7 mouse cellular contexts compared by ENCODE assay signal in genomic region chr3:134629166-134630134, GRCm38 (mm10).
DNase-seq lines count a peak whose midpoint lies in the region; ATAC-seq and TF ChIP-seq lines count a peak whose summit lies in the region.

No protein-coding gene starts in this region.

- no peaks in the 10 kb centered on the region for H3K79me2 ChIP-seq in CH12.LX (replicated peaks; ENCODE audit: control insufficient read depth, extremely low read depth, insufficient read depth, poor library complexity, severe bottlenecking)

- no peaks in the 10 kb centered on the region for H3K27me3 ChIP-seq in CH12.LX (replicated peaks)
- H3K27me3 ChIP-seq in embryonic facial prominence, embryonic 13.5 days = no peaks in the 10 kb centered on the region
- H3K27me3 ChIP-seq in midbrain, embryonic 12.5 days = no peaks in the 10 kb centered on the region

- peak overlapping the region; percentile 60 for H3K9ac ChIP-seq in CH12.LX (ENCODE audit: insufficient read depth, low read depth)
- 0 out of 2 replicates have a peak overlapping the region, but pooled peaks have one; percentile 62 for H3K9ac ChIP-seq in embryonic facial prominence, embryonic 13.5 days
- no peak overlapping the region; the same call in 1 of the 2 replicates for H3K9ac ChIP-seq in midbrain, embryonic 12.5 days (replicated peaks)

- peak; percentile 24 to 93; a peak in 3 of 4 replicates for TF ChIP-seq CTCF in CH12.LX (conservative IDR thresholded peaks at IDR 0.05 in 1 of 2, IDR thresholded peaks at IDR 0.05 in 1 of 2; ENCODE audit: low read depth in 2 of 2, low read length in 2 of 2)

- ATAC-seq in embryonic facial prominence, embryonic 13.5 days (ENCODE audit: insufficient number of reproducible peaks, insufficient read depth, low FRiP score, low TSS enrichment, low read depth) = 0 out of 2 replicates have a peak, but pooled peaks have one; percentile 56
- peak; percentile 72 for ATAC-seq in midbrain, embryonic 12.5 days (ENCODE audit: low FRiP score, low read depth)

- DNase-seq in 3134 (ENCODE audit: extremely low read depth, insufficient read length, low spot score) (peak; percentile 40), CH12.LX (ENCODE audit: extremely low read depth) (peak; percentile 48)
- DNase-seq in heart, postnatal 4 days = peak; percentile 47
- peak; percentile 14 to 50 for DNase-seq in layer of hippocampus, postnatal 14 days (ENCODE audit: low spot score in 2 of 2)
- DNase-seq in yolk sac, embryonic 10.5 days (ENCODE audit: low spot score) = peak; percentile 26

- peak; percentile 100 for TF ChIP-seq RAD21 in CH12.LX (IDR thresholded peaks at IDR 0.05; ENCODE audit: low read depth, low read length)

- H3K36me3 ChIP-seq in CH12.LX (replicated peaks in 1 of 2; ENCODE audit: control insufficient read depth in 1 of 2, insufficient read depth in 1 of 2, low read length in 1 of 2) = no peaks in the 10 kb centered on the region
- H3K36me3 ChIP-seq in embryonic facial prominence, embryonic 13.5 days = no peaks in the 10 kb centered on the region
- H3K36me3 ChIP-seq in midbrain, embryonic 12.5 days = no peaks in the 10 kb centered on the region

- H3K4me1 ChIP-seq in CH12.LX (ENCODE audit: control insufficient read depth in 1 of 2, insufficient read depth in 2 of 2) = peaks cover 5 to 13% of the 10 kb centered on the region in 2 experiments
- 0 out of 2 replicates have a peak, but pooled peaks cover 5% of the 10 kb centered on the region for H3K4me1 ChIP-seq in embryonic facial prominence, embryonic 13.5 days
- peaks cover 7% of the 10 kb centered on the region; the same call in 1 of the 2 replicates for H3K4me1 ChIP-seq in midbrain, embryonic 12.5 days

- peak overlapping the region; percentile 75 for H3K4me2 ChIP-seq in CH12.LX (ENCODE audit: insufficient read depth, low read depth, poor library complexity, severe bottlenecking)
- peak overlapping the region; percentile 54 for H3K4me2 ChIP-seq in embryonic facial prominence, embryonic 13.5 days
- peak overlapping the region; percentile 38 for H3K4me2 ChIP-seq in midbrain, embryonic 12.5 days (replicated peaks)

- WGBS in embryonic facial prominence, embryonic 13.5 days = 26% methylated on average over 16 of the region's 16 CpGs
- WGBS in midbrain, embryonic 12.5 days = 36% methylated on average over 16 of the region's 16 CpGs

- TF ChIP-seq POLR2A in CH12.LX (IDR thresholded peaks at IDR 0.05; ENCODE audit: low read depth, low read length) = no peak

- no peaks in the 10 kb centered on the region for H3K9me3 ChIP-seq in CH12.LX (replicated peaks; ENCODE audit: low read length)
- no peaks in the 10 kb centered on the region for H3K9me3 ChIP-seq in embryonic facial prominence, embryonic 13.5 days
- no peaks in the 10 kb centered on the region for H3K9me3 ChIP-seq in midbrain, embryonic 12.5 days

- H3K27ac ChIP-seq in CH12.LX (ENCODE audit: insufficient read depth, low read depth) = no peak overlapping the region
- H3K27ac ChIP-seq in embryonic facial prominence, embryonic 13.5 days = no peak overlapping the region
- peak overlapping the region; percentile 49; the same call in 1 of the 2 replicates for H3K27ac ChIP-seq in midbrain, embryonic 12.5 days (replicated peaks)

- dilution Hi-C loops in CH12.LX (cut with MboI; ENCODE audit: extremely low pct_ligation_motif_present, extremely low pct_unique_long_range_greater_than_20kb, low sequenced_read_pairs) = no loop called here

- peak overlapping the region in 2 of 3 experiments; percentile 17 to 39 for H3K4me3 ChIP-seq in CH12.LX (replicated peaks in 1 of 3; ENCODE audit: low read depth in 2 of 3, low read length in 2 of 3, poor library complexity in 1 of 3)
- H3K4me3 ChIP-seq in embryonic facial prominence, embryonic 13.5 days = peak overlapping the region; percentile 37
- no peak overlapping the region for H3K4me3 ChIP-seq in midbrain, embryonic 12.5 days

- in situ Hi-C loops in CH12.LX (cut with MboI; ENCODE audit: low pct_ligation_motif_present, low pct_unique_long_range_greater_than_20kb, low sequenced_read_pairs) = no loop called here

- peak; percentile 29 for TF ChIP-seq EP300 in CH12.LX (IDR thresholded peaks at IDR 0.05; ENCODE audit: low read length)

TF ChIP-seq in CH12.LX, 34 proteins besides CTCF, POLR2A, EP300 and RAD21:
- TF ChIP-seq RCOR1 (conservative IDR thresholded peaks at IDR 0.05; ENCODE audit: low read depth, low read length) (no peak), ETS1 (conservative IDR thresholded peaks at IDR 0.05; ENCODE audit: low read depth, low read length) (0 out of 2 replicates have a peak, but pooled peaks have one; percentile 5), SIN3A (IDR thresholded peaks at IDR 0.05; ENCODE audit: low read length) (no peak), USF2 (conservative IDR thresholded peaks at IDR 0.05; ENCODE audit: low read depth, low read length) (no peak; the same call in 1 of the 2 replicates), BHLHE40 (IDR thresholded peaks at IDR 0.05; ENCODE audit: low read depth, low read length) (no peak), TCF12 (IDR thresholded peaks at IDR 0.05; ENCODE audit: low read depth, low read length) (peak; percentile 28; the same call in 1 of the 2 replicates), SMC3 (IDR thresholded peaks at IDR 0.05; ENCODE audit: low read depth, low read length) (peak; percentile 78), NRF1 (IDR thresholded peaks at IDR 0.05; ENCODE audit: low read depth, low read length) (no peak), IRF4 (IDR thresholded peaks at IDR 0.05; ENCODE audit: low read depth, low read length) (peak; percentile 54; the same call in 1 of the 2 replicates), ZC3H11A (IDR thresholded peaks at IDR 0.05; ENCODE audit: low read depth, low read length) (peak; percentile 72), KAT2A (IDR thresholded peaks at IDR 0.05; ENCODE audit: insufficient replicate concordance, low read length) (no peak), MAZ (IDR thresholded peaks at IDR 0.05; ENCODE audit: low read depth, low read length) (0 out of 2 replicates have a peak, but pooled peaks have one; percentile 40), JUN (IDR thresholded peaks at IDR 0.05; ENCODE audit: insufficient read depth, low read depth, low read length) (no peak), JUND (conservative IDR thresholded peaks at IDR 0.05; ENCODE audit: low read depth, low read length) (no peak), ZMIZ1 (IDR thresholded peaks at IDR 0.05; ENCODE audit: low read depth, low read length) (no peak), ZNF384 (IDR thresholded peaks at IDR 0.05; ENCODE audit: low read depth, low read length) (peak; percentile 29; the same call in 1 of the 2 replicates), MEF2A (IDR thresholded peaks at IDR 0.05; ENCODE audit: borderline replicate concordance, low read depth, low read length) (no peak), MXI1 (IDR thresholded peaks at IDR 0.05; ENCODE audit: low read depth, low read length) (no peak), MYC (IDR thresholded peaks at IDR 0.05; ENCODE audit: low read depth, low read length) (no peak), CHD1 (IDR thresholded peaks at IDR 0.05; ENCODE audit: low read depth, low read length) (0 out of 2 replicates have a peak, but pooled peaks have one; percentile 20)
